Mouse (Mus musculus) olfactory bulb, adult 2 months (tissue): ENCODE measurements at regions not wholly inside any gene's neighbourhood (a gene's known extent, or its start where the extent isn't known, plus 50 kb on each side); places are given as distances from the start of the nearest gene placed in this dataset.

ENCODE experiments used
- CTCF ChIP-seq: fragments of 200-500 bp; IDR thresholded peaks from 2 replicates; pipeline ENCODE4 v1.5.1; 2012; ENCODE audit warnings: low read depth, mild to moderate bottlenecking, low read length, moderate library complexity; ENCODE audit not compliant: insufficient read depth
- POLR2A ChIP-seq: fragments of 200-500 bp; IDR thresholded peaks from 2 replicates; pipeline ENCODE4 v1.6.1; 2012; ENCODE audit warnings: mild to moderate bottlenecking, low read depth, low read length, moderate library complexity; ENCODE audit not compliant: insufficient read depth

DNA sequence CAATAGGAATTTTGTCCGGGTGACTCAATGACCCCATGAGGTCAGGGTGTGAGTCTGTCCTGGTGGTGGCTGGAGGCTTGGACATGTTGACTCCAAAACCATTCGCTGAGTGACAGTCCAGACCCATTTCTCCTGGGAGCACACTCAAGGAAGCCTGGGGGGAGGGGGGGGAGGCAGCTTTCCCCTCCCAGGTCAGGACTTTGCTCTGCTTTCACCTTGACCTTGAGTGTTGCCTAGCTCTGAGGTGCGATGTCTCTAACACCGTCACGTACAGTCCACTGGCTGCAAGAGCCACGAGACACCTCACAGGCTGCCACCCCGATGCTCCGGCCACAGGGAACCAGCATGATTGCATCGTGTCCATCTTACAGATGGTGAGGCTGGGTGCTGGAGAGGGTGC is 127.3 kb upstream of the A430005L14Rik start:
- TF ChIP-seq CTCF = no peak
- TF ChIP-seq POLR2A = no peak
